Mouse (Mus musculus) testis, adult 2 months (tissue): ENCODE data around the gene Ap5z1.

ENCODE experiments used
- CTCF ChIP-seq: fragments of 200-500 bp; IDR thresholded peaks from 2 replicates; pipeline ENCODE4 v1.5.1; 2012; ENCODE audit warnings: low read depth, mild to moderate bottlenecking, inconsistent platforms, low read length, moderate library complexity; ENCODE audit not compliant: control insufficient read depth, insufficient read depth, insufficient replicate concordance
- POLR2A ChIP-seq: fragments of 200-500 bp; IDR thresholded peaks from 2 replicates; pipeline ENCODE4 v1.6.1; 2012; ENCODE audit warnings: low read depth, mild to moderate bottlenecking, inconsistent platforms, low read length, moderate library complexity; ENCODE audit not compliant: control insufficient read depth

GRCm38 (mm10) chr5:142509141-142510060, 45.7 kb downstream of the Ap5z1 start:
- no peak for TF ChIP-seq CTCF
- no peak for TF ChIP-seq POLR2A
